Mouse (Mus musculus) ES-Bruce4 (cell line): ENCODE measurements around the gene Cpd.

Experiments
- CTCF ChIP-seq: IDR thresholded peaks from one replicate; pipeline ENCODE4 v1.8.1; 2011; ENCODE audit warnings: low read depth, low read length
- EP300 ChIP-seq: IDR thresholded peaks from 2 replicates; pipeline ENCODE4 v1.6.1; 2011; ENCODE audit warnings: low read depth, low read length; ENCODE audit not compliant: insufficient read depth
- POLR2A ChIP-seq: IDR thresholded peaks from one replicate; pipeline ENCODE4 v1.8.1; 2011; ENCODE audit warnings: low read length; ENCODE audit not compliant: insufficient read depth

- TF ChIP-seq POLR2A (no peak), CTCF (no peak), EP300 (no peak)
Observed at GRCm38 (mm10) chr11:76879816-76880215, 33.0 kb upstream of the Cpd start.
